Mouse (Mus musculus) embryonic facial prominence, embryonic 11.5 days (tissue): ENCODE data around the gene Mdk. TPM values are rescaled to one million over a fixed set of nuclear protein-coding genes. Genes with fewer than 3 reads are reported as not detected.

Experiments used
- ATAC-seq: fragments of 200-750 bp; cut with Nextera tagmentation; replicated peaks from 2 replicates; pipeline ENCODE4 v1.8.0; 2017; ENCODE audit warnings: low read depth; ENCODE audit not compliant: insufficient number of reproducible peaks, low FRiP score, low TSS enrichment
- DNase-seq: peaks from one replicate; pipeline ENCODE4 v3.0.0-alpha.2; 2015; ENCODE audit warnings: low spot score
- H3K27ac ChIP-seq: fragments of 300-500 bp; sonication (generic); replicated peaks from 2 replicates; pipeline ENCODE4 v1.5.1; 2014; ENCODE audit warnings: mild to moderate bottlenecking, low read depth, low read length, control low read depth
- H3K27me3 ChIP-seq: fragments of 300-500 bp; sonication (generic); 2 replicates; pipeline ENCODE4 v1.6.1; 2014; ENCODE audit warnings: mild to moderate bottlenecking, low read length, moderate library complexity, mixed read lengths; ENCODE audit not compliant: control insufficient read depth, insufficient read depth
- H3K36me3 ChIP-seq: fragments of 300-500 bp; sonication (generic); replicated peaks from 2 replicates; pipeline ENCODE4 v1.6.1; 2014; ENCODE audit warnings: low read depth, mild to moderate bottlenecking, low read length, moderate library complexity, mixed read lengths; ENCODE audit not compliant: control insufficient read depth, insufficient read depth
- H3K4me1 ChIP-seq: fragments of 300-500 bp; sonication (generic); 2 replicates; pipeline ENCODE4 v1.6.1; 2014; ENCODE audit warnings: low read length, mixed read lengths; ENCODE audit not compliant: control insufficient read depth, insufficient read depth
- H3K4me2 ChIP-seq: fragments of 300-500 bp; sonication (generic); 2 replicates; pipeline ENCODE4 v1.6.1; 2014; ENCODE audit warnings: low read depth, mild to moderate bottlenecking, control low read depth, low read length, moderate library complexity
- H3K4me3 ChIP-seq: fragments of 300-500 bp; sonication (generic); 2 replicates; pipeline ENCODE4 v1.5.1; 2014; ENCODE audit warnings: low read depth, low read length, control low read depth
- H3K9ac ChIP-seq: fragments of 300-500 bp; sonication (generic); replicated peaks from 2 replicates; pipeline ENCODE4 v1.6.1; 2014; ENCODE audit warnings: mild to moderate bottlenecking, control low read depth, low read length
- H3K9me3 ChIP-seq: fragments of 300-500 bp; sonication (generic); replicated peaks from 2 replicates; pipeline ENCODE4 v1.6.1; 2016; ENCODE audit warnings: mild to moderate bottlenecking, low read length, inconsistent platforms, mixed read lengths; ENCODE audit not compliant: control insufficient read depth
- WGBS: fragments of 180-500 bp; shearing (Covaris S2); extraction: QIAGEN DNeasy Blood & Tissue Kit; methylation state at CpG from one replicate; pipeline ENCODE4 v1.1.7; 2014; 5-methylcytosine and 5-hydroxymethylcytosine counted together
- polyA plus RNA-seq: library from polyadenylated mRNA; unstranded; fragments of >200 nt; fragmentation: Nextera tagmentation; extraction: Ambion mirVana; gene quantifications from 2 replicates; pipeline ENCODE4 v1.2.1, GENCODE M21; 2014

Gene Mdk
- polyA plus RNA-seq, 1 experiment from 2014 or later, result 1,845 TPM

DNA sequence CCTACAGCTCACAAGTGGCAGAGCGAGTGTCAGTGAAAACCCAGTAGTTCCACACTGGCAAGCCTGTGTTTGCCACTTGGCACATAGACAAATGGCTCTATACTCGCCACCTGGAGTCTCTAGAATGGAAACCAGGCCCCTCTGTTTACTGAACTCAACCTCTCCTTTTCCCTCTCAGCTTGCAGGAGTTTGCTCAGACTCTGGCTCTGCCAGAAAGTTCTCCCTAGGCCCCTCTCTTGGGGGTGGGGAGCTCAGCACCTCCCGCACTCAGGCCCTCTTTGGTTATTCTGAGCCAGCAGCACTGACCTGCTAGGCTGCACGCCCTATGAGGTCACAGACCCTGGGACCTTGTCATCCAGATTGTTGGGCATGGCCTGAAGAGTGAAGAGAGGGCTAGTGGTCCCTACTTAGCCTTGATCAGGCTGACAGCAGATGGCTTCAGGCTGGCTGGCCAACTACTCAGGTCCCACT is 23.1 kb upstream of the Mdk start:
- Histone ChIP-seq H3K27me3 (no peaks in the 10 kb centered on the region), H3K9me3 (no peaks in the 10 kb centered on the region), H3K4me2 (no peak overlapping the region), H3K27ac (no peak overlapping the region), H3K36me3 (no peaks in the 10 kb centered on the region), H3K9ac (no peak overlapping the region), H3K4me1 (peaks cover 3% of the 10 kb centered on the region; the same call in 1 of the 2 replicates), H3K4me3 (no peak overlapping the region)
- 89% methylated on average over 4 of the region's 4 CpGs for WGBS
- ATAC-seq, result no peak
- no peak for DNase-seq

DNA sequence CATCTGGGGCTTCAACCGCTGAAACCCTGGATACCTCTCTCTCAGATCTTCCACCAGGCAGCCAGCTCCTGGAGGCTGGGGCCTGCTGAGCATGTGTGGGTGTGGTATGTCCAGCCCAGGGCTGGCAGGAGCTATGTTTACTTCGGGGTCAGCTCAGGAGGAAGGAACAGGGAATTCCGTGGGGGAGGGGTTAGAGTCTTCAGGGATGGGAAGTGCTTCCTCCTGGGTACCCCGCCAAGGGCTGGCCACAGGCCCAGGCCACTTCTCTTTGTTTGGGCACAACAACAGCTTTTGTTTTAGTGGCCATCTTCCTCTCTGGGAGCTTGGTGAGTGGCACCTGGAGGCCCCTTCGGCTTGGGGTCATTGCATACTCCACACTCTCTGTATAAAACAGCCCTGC is 21.7 kb upstream of the Mdk start:
- peak overlapping the region; percentile 13; the same call in 1 of the 2 replicates for H3K9ac ChIP-seq
- peak overlapping the region; percentile 28; the same call in 1 of the 2 replicates for H3K27ac ChIP-seq
- H3K4me3 ChIP-seq, result no peak overlapping the region
- no peak overlapping the region for H3K4me2 ChIP-seq
- no peak for ATAC-seq
- H3K27me3 ChIP-seq, result no peaks in the 10 kb centered on the region
- 17% methylated on average over 5 of the region's 5 CpGs for WGBS
- H3K4me1 ChIP-seq, result peaks cover 4% of the 10 kb centered on the region; the same call in 1 of the 2 replicates
- no peaks in the 10 kb centered on the region for H3K9me3 ChIP-seq
- no peaks in the 10 kb centered on the region for H3K36me3 ChIP-seq
- DNase-seq, result peak; percentile 45

DNA sequence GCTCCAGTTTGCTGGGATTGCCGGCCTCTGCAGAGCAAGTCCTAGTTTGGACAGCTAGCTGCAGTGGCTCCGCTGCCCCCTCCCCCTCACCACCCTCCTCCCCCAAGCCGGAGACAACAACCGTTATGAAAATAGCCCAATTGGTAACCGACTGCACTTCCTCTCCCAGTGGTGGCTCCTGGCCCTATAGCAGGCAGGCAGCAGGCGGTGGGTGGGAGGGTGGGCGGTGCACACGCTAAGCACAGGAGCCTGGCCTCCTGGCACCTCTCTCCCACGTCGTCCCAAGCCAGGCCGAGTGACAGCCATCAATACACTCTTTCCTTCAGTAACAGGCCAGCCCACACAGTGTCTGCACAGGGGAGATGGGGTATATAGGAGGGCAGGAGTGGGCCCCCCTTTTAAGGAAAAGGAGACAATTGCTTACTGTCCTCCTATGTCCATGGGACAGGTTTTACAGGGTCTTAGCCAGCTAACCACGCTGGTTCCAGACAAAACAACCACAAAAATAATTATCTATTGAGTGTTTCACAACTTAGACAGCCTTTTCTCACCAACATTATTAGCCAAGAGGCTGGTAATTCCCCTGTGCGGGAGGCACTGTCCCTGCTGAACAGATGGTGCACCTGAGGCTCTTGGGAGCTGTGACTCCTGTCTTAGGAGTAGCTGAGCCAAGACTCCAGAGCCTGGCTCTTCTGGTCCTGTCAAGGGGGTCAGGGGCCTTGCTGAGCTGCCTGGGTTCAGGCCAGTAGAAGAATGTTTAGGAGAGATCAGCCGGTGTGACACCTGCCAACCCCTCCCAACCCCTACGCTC is 18.4 kb upstream of the Mdk start:
- H3K27me3 ChIP-seq, result no peaks in the 10 kb centered on the region
- peak overlapping the region; percentile 39; the same call in 1 of the 2 replicates for H3K27ac ChIP-seq
- DNase-seq (peak; percentile 69), ATAC-seq (peak; percentile 30)
- peak overlapping the region; percentile 41; the same call in 1 of the 2 replicates for H3K9ac ChIP-seq
- no peaks in the 10 kb centered on the region for H3K36me3 ChIP-seq
- 17% methylated on average over 15 of the region's 15 CpGs for WGBS
- H3K9me3 ChIP-seq, result no peaks in the 10 kb centered on the region
- no peak overlapping the region for H3K4me3 ChIP-seq
- H3K4me1 ChIP-seq, result peaks cover 9% of the 10 kb centered on the region
- H3K4me2 ChIP-seq, result peak overlapping the region; percentile 11

DNA sequence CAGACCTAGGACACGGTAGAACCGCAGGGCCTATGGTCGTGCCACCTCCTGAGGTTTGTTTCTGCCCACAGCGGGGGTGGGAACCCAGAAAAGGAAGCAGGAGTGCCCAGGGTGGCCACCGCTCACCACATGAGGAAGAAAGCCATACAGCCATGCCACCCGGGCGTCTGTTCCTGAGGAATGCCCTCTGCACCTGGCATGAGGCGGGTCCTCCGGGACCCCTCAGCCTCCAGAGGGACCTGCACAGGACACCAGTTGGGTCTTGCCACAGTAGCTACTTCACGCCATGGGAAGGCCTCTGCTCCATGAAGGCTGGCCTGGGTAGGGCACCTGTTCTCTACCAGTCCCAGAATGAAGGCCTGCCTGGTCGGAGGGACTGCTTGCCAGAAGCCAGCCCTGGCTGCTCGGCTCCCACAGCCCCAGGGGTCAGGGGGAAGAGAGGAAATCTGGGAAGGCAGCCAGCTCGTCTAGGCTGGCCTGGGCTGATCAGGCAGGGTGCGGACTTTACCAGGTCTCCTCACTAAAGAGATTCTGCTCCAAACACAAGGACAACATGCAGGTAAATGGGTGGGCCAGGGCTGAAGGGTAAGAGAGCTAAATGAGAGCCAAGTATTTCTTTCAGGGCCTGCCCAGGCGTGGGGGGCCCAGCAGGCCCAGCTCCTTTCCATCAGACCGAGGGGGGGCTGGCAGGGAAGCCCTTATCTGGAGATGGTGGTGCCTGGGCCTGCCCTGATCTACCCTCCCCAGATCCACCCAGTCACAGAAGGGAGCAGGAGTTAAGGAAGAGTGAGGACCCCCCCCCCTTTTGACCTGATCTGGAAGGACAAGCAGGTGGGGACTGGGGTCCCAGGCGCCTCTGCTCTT is 17.5 kb upstream of the Mdk start:
- 0 out of 2 replicates have a peak overlapping the region, but pooled peaks have one; percentile 1 for H3K4me3 ChIP-seq
- H3K27me3 ChIP-seq, result no peaks in the 10 kb centered on the region
- WGBS, result 70% methylated on average over 17 of the region's 17 CpGs
- H3K9me3 ChIP-seq, result no peaks in the 10 kb centered on the region
- peaks cover 9% of the 10 kb centered on the region for H3K4me1 ChIP-seq
- ATAC-seq, result peak; percentile 35
- H3K4me2 ChIP-seq, result peak overlapping the region; percentile 11
- DNase-seq, result no peak
- H3K36me3 ChIP-seq, result no peaks in the 10 kb centered on the region
- peak overlapping the region; percentile 41; the same call in 1 of the 2 replicates for H3K9ac ChIP-seq
- H3K27ac ChIP-seq, result peak overlapping the region; percentile 39; the same call in 1 of the 2 replicates

DNA sequence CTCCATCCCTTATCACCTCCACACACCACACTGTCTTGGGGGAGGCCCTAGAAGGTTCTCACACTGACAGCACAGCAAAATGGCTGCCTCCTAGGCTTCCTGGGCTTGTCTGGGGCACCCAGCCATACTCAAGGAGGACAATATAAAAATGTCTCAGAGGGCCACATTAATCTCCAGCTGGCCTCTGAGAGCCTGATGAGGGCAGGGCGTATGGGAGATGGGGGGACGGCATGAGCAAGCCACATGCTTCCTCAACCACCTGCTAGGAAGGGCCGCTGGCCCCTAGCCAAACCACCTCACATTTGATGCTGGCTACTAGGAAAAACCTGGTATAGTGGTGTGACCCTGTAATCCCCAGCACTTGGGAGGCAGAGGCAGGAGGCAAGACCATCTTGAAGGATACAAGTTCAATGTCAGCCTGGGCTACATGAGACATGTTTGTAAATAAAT is 16.7 kb upstream of the Mdk start:
- peaks cover 9% of the 10 kb centered on the region for H3K4me1 ChIP-seq
- H3K9ac ChIP-seq, result no peak overlapping the region
- H3K4me2 ChIP-seq, result no peak overlapping the region
- H3K27ac ChIP-seq, result no peak overlapping the region
- ATAC-seq, result no peak
- no peak for DNase-seq
- no peaks in the 10 kb centered on the region for H3K27me3 ChIP-seq
- H3K36me3 ChIP-seq, result no peaks in the 10 kb centered on the region
- no peak overlapping the region for H3K4me3 ChIP-seq
- WGBS, result 87% methylated on average over 3 of the region's 3 CpGs
- H3K9me3 ChIP-seq, result no peaks in the 10 kb centered on the region

DNA sequence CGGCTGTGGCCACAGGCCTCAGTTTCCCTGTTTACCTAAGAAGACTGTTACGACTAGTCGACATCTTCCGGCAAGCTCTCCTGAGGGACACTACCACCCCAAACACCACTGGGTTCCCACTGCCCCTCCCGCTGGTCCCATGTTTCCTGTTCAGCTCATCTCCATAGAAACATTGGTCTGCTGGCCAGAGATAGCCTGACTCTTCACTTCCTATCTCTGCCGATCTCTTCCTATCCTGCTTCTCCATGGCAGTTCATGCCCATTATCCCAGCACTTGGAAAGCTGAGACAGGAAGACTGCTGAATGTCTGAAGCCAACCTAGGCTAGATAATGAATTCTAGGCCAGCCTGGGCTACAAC is 16.0 kb upstream of the Mdk start:
- 72% methylated on average over 6 of the region's 6 CpGs for WGBS
- no peak overlapping the region for H3K4me2 ChIP-seq
- H3K4me3 ChIP-seq, result no peak overlapping the region
- DNase-seq (no peak), ATAC-seq (no peak)
- no peaks in the 10 kb centered on the region for H3K27me3 ChIP-seq
- peaks cover 9% of the 10 kb centered on the region for H3K4me1 ChIP-seq
- no peaks in the 10 kb centered on the region for H3K9me3 ChIP-seq
- no peak overlapping the region for H3K27ac ChIP-seq
- no peak overlapping the region; the same call in 1 of the 2 replicates for H3K9ac ChIP-seq
- H3K36me3 ChIP-seq, result no peaks in the 10 kb centered on the region

DNA sequence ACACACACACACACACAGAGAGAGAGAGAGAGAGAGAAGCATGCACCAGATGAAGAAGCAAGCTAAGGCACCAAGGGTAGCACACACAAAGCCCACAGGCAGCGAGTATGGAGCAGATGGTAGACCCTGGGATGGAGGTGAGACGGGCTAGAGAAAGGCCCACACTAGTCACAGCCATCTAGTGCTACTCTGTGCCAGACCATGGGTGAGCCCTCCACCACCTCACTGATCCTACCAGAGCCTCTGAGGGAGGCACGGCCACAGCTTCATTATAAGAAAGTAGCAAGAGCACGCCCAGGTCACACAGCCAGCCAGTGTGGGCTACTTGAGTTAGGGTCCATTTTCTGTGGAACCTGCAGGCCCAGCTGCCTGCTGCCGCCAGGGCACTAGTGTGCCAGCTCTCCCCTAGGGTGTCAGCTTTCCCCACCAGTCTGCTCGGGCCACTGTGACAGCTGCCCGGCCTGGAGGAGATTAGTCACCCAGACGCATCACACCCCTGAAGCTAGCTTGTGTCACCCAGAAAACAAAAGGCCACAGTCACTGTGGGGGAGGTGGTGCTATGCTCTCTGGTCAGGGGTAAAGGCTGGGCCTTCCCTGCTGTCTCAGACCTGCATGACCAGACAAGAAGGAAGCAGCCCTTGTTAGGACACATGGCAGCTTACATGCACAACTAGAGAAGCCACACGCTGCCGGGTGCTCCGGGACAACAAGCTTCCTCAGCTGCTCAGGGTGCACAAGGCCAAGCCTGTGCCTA is 15.5 kb upstream of the Mdk start:
- no peak overlapping the region; the same call in 1 of the 2 replicates for H3K9ac ChIP-seq
- no peaks in the 10 kb centered on the region for H3K36me3 ChIP-seq
- no peaks in the 10 kb centered on the region for H3K9me3 ChIP-seq
- 50% methylated on average over 11 of the region's 11 CpGs for WGBS
- no peak for DNase-seq
- H3K27me3 ChIP-seq, result no peaks in the 10 kb centered on the region
- ATAC-seq, result no peak
- no peak overlapping the region for H3K27ac ChIP-seq
- no peak overlapping the region for H3K4me2 ChIP-seq
- H3K4me1 ChIP-seq, result peaks cover 9% of the 10 kb centered on the region
- no peak overlapping the region for H3K4me3 ChIP-seq
